Mouse (Mus musculus) gastrocnemius, adult 2 months (tissue): ENCODE data around the gene Smad1. TPM values are rescaled to one million over a fixed set of nuclear protein-coding genes. Genes with fewer than 3 reads are reported as not detected.

ENCODE experiments used
- DNase-seq: peaks from one replicate; pipeline ENCODE4 v3.0.0; 2022
- H3K27ac ChIP-seq: fragments of 200-600 bp; 2 replicates; pipeline ENCODE4 v1.8.1; 2022; ENCODE audit warnings: mild to moderate bottlenecking
- H3K4me3 ChIP-seq: fragments of 200-600 bp; 2 replicates; pipeline ENCODE4 v1.8.1; 2022; ENCODE audit warnings: mild to moderate bottlenecking, moderate library complexity
- CTCF ChIP-seq: fragments of 200-600 bp; IDR thresholded peaks from 2 replicates; pipeline ENCODE4 v1.8.1; 2022; ENCODE audit warnings: antibody characterized with exemption, mild to moderate bottlenecking, moderate library complexity
- intact Hi-C: fragments of 180-260 bp; cut with DNase I; formaldehyde crosslinking; loops from one replicate; pipeline ENCODE4 v1.15.1; 2025
- total RNA-seq, 2 experiments: library from RNA; stranded (reverse); gene quantifications; 2 replicates each; pipeline ENCODE4 v1.2.3; 2021

Gene Smad1
- total RNA-seq, 2 experiments from 2014 or later: 8.9 to 9.5 TPM

DNA sequence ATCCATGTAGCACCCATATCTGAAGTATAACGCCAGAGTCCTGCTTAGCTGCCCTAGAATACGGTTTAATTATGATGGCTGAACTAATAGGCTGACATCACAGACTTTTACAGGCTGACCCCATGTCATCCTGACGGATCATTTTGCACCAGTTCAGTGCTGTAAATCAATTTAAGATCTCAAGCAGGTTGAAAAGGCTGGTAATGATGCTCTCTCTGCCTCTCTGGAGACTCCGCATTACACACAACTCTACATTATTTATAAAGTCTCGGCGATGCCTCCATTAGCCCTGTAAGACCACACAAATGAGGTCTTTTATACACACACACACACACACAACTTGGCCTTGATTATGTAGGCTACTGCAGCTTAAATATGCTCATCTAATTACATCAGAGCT, 2.4 kb downstream of the Smad1 start:
- peak overlapping the region; percentile 95 for H3K4me3 ChIP-seq
- intact Hi-C loops: loop anchor here (5.0 kb wide), 1 partner anchor 45 kb away; no protein-coding TSS in a partner anchor
- peak overlapping the region; percentile 44; the same call in 1 of the 2 replicates for H3K27ac ChIP-seq
- DNase-seq: no peak
- TF ChIP-seq CTCF: no peak

DNA sequence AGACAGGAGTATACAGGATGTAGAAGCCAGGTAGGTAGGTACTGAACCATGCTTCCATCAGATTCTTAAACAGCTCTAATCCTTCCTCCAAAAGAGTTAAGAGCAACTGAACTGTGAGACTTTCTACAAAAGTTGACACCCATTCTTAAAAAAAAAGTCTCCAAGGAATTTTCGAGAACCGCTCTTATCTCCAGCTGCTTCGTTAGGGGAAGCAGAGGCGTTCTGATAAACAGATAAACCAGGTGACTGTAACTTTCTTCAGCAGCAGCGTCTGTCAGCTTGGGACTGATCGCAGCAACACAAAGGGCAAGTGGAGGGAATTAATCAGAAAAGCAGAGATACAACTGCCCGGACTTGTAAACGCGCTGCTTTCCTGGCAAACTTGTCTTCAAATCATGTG, 5.3 kb downstream of the Smad1 start:
- Histone ChIP-seq H3K27ac (peak overlapping the region; percentile 24; the same call in 1 of the 2 replicates), H3K4me3 (peak overlapping the region; percentile 19; the same call in 1 of the 2 replicates)
- TF ChIP-seq CTCF: no peak
- DNase-seq: no peak
- intact Hi-C loops: no loop called here

DNA sequence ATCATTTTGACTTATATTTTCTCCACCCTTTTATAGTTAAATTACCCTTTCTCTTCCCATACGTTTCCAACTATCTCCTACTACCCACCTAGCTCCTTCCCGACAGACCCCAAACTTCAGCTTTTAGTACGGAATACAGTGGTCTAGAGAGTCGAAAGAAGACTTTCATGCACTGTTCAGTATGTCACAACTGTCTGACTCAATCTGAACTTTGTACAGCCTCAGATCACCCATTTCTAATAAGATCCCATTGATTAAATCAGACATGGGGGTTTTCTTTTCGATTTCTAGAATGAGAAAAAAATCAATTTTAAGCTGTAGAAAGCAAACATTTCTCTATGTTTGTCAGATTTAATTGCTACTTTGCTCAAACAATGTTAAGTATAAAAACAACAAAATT, 6.1 kb downstream of the Smad1 start:
- TF ChIP-seq CTCF: no peak
- H3K27ac ChIP-seq: no peak overlapping the region
- intact Hi-C loops: no loop called here
- no peak for DNase-seq
- no peak overlapping the region for H3K4me3 ChIP-seq

DNA sequence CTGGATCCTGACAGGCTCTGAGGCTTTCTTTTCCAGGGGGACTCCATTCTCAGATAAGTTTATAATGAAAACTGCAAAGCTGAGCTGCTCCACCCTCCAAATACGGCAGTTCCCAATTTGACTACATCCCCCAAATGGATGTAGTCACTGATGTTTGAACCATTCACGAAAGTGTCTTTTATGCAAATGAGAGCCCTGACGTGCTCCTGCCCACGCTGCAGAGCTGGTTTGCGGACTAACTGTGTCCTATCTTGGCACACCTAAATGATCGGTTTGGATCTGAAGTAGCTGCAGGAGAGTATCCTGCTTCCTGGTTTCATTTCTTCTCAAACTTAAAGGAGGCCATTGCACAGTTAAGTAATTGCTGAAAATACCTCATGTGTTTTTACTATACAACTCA, 6.7 kb downstream of the Smad1 start:
- DNase-seq: no peak
- no peak for TF ChIP-seq CTCF
- Histone ChIP-seq H3K27ac (peak overlapping the region; percentile 48), H3K4me3 (peak overlapping the region; percentile 23)
- intact Hi-C loops: no loop called here

DNA sequence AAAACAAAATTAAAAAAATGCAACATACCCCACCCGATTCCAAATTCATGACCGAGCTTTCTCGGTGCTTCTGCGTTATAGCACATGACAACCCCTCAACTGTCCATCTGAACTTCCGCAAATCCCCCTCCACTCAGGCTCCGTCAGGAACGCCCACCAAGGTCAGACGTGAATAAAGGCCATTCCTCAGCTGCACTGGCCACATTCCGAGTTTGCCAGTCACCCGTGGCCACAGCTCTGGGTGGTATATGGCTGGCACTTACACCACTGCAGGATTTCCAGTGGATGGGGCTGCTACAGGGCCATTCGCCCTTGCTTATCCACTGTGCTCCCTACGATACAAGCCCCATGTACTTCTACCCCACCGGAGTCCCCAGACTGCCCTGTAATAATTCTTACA, 7.9 kb downstream of the Smad1 start:
- intact Hi-C loops: no loop called here
- no peak overlapping the region; the same call in 1 of the 2 replicates for H3K27ac ChIP-seq
- no peak overlapping the region for H3K4me3 ChIP-seq
- no peak for TF ChIP-seq CTCF
- no peak for DNase-seq

DNA sequence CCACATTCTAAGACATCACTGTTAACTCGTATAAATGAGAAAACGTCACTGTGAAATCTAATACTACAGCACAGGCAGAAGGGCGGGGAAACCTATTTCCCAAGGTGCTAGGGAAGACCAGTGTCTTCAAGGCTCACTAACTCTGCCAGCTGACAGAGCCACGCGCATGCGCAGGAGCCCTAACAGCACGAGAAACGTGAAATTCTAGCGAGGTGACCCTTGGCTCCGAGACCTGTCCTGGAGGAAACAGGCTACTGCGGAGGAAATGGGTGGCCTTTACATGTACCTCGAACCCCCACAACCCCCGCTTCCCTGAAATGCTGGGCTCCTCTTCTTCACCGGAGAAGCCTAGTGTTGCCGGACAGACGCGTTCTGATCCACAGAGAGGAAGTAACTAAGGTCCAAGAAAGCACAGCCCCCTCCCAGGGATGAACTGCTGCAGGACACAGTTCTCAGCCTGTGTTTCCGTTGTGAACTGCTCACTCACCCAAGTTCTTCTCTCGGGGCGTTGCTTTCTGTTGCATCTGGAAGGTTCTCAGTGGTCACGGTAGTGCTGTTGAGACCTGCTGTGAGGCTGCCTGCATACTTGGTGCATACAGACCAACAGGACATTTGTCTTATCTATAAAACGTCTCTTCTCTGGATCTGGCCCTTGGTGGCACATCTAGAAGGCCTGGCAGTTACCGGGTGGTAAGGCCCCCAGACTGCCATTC, 10.1 kb downstream of the Smad1 start:
- intact Hi-C loops: no loop called here
- Histone ChIP-seq H3K27ac (peak overlapping the region; percentile 64), H3K4me3 (peak overlapping the region; percentile 57)
- DNase-seq: peak; percentile 54
- no peak for TF ChIP-seq CTCF

DNA sequence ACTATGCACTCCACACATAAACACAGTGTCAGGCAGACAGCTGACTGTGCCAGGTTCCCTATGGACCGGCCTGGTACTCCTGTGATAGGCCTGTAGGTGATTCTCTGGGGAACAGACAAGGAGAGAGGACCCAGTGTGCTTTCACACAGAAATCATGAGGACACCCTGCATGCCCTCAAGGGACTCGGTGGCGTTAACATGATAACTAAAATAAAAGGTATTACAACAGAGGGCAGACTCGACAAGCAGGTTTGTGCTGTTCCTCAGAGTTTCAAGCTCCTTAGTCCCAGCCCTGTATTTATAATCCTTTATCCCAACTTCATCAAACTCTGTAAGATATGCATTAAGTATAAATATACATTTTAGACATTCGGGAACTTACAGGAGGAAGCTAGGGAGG, 12.5 kb downstream of the Smad1 start:
- intact Hi-C loops: no loop called here
- no peak for TF ChIP-seq CTCF
- no peak for DNase-seq
- H3K4me3 ChIP-seq: no peak overlapping the region
- H3K27ac ChIP-seq: no peak overlapping the region

DNA sequence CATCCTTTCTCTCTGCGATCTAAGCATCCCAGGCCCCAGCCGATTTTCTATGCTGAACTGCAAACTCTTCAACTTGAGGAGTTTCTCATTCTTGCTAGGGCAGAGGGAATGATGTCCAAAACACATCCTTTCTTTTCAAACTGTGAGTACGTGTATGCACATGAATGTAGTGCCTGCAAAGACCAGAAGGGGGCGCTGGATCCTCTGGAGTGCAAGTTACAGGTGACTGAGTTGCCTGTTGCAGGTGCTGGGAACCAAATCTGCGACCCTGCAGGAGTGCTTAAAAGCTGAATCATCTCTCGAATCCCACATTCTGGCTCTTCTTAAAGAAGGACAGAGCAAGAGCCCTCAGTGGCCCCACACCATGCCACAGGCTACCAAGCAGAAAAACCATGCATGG, 13.0 kb downstream of the Smad1 start:
- intact Hi-C loops: no loop called here
- Histone ChIP-seq H3K4me3 (no peak overlapping the region), H3K27ac (no peak overlapping the region)
- no peak for DNase-seq
- TF ChIP-seq CTCF: peak; percentile 37

DNA sequence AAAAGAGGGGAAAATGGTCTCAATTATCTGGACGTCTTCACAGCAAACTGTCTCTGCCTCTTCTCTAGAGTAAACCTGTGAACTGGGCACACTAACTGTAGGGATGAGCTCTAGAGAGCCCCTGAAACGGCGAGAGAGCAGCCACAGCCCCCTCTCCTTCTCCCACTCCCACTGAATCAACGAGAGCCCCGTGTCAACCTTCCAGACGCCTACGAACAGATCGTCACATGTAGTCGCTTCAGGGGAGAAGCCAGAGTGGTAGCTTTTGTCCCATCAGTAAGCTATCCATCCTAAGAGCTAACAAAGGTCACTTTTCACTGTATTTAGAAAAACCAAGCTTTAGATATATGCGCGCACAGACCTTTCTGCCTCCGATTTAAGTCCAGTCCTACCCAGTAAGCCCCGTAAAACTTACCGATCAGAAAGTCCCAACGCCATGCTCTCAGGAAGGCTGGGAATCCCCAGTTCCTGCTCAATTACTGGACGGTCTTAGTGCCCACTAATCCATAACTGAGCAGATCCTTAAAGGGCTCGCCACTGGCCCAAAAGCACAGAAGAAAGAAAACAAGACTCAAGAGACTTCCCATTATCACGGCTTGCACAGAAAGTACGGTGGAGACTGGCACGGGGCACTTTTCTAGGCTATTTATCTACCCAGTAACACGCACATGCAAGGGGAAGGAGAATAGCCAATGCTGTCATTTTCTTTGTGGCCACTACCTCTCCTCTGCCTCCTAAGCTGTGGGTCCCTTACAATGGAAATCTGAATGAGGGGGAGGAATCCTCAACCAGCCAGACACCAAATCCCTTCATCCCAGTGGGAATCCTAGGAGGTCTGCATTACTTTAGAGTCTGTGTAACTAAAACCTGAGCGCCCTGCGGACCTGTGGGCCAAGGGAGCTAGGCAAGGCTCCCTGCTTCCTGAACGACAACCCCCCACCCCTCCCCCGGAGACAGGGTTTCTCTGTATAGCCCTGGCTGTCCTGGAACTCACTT, 14.7 kb downstream of the Smad1 start:
- DNase-seq: no peak
- Histone ChIP-seq H3K4me3 (peak overlapping the region; percentile 30), H3K27ac (peak overlapping the region; percentile 46)
- intact Hi-C loops: no loop called here
- TF ChIP-seq CTCF: no peak

DNA sequence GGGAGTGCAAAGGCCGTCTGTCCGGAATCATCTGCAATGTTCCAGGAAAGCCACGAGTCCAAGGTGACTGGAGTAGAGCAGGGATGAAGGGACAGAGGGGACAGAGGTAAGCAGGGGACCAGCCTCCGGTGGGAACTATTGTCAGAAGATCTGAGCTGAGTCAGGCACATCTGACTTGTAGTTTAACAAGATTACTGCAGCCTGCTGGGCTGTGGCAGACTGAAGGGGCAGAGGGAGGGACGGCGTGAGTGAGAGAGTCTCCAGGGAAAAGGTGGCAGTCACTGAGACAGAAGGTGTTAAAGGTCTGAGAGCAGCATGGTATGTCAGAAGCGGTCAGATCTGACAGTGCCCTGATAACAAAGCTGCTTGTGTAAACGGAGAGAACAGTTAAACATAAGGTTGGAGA, 16.5 kb downstream of the Smad1 start:
- Histone ChIP-seq H3K27ac (peak overlapping the region; percentile 56), H3K4me3 (peak overlapping the region; percentile 11; the same call in 1 of the 2 replicates)
- intact Hi-C loops: no loop called here
- DNase-seq: no peak
- TF ChIP-seq CTCF: no peak

DNA sequence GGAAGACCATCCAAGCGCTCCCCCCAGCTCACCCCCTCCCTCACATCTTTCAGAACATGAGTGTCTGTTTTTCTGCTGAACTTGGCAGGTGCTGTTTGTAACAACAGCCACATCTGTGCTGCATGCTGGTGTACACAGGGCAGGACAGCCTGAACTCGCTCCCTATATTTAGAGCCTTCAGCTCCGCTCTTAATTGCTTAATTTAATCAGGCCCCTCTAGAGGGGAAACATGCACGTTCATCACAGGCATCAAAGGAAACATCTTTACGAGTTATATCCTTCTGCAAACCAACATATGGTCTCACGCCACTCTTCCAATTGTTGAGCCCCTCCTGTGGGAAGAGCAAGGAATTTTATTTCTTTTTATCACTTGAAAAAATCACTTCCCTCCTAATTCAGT, 17.5 kb downstream of the Smad1 start:
- intact Hi-C loops: no loop called here
- DNase-seq: no peak
- Histone ChIP-seq H3K4me3 (no peak overlapping the region), H3K27ac (peak overlapping the region; percentile 53)
- TF ChIP-seq CTCF: no peak

DNA sequence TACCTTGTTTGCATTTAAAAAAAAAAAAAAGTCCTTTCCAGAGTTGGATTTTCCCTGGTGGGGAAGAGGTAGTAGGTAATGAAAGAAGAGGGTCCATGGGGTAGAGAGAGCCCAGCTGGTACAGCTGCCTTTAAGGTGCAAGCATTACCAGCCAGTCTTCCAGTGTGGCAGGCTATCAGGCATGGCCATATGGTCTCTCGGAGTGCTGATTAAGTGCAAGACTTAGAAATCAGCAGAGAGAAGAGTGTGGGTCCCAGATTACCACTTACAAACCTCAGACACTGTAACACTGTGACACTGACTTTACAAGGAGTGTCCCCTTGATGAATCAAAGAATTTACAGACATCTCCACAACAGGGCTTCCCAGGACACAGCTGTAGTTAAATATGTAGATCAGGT, 18.9 kb downstream of the Smad1 start:
- intact Hi-C loops: no loop called here
- Histone ChIP-seq H3K27ac (peak overlapping the region; percentile 38; the same call in 1 of the 2 replicates), H3K4me3 (no peak overlapping the region)
- DNase-seq: no peak
- TF ChIP-seq CTCF: no peak

DNA sequence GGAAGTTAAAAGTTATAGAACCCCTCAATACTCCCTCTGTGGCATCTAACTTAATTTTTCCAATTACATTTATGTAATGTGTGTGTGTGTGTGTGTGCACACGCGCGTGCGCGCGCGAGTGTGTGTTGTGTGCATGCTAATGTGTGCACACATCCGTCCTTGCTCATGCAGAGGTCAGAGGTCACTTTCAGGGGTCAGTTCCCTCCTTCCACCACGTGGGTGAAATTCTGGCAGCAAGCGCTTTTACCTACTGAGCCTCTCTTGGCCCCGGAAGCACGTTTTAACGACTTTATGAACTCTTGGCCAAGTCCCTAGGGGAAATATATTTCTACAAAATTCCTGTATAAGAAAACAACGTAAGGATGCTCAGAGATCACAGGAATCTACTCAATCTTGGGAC, 19.3 kb downstream of the Smad1 start:
- intact Hi-C loops: no loop called here
- no peak for TF ChIP-seq CTCF
- Histone ChIP-seq H3K27ac (no peak overlapping the region), H3K4me3 (no peak overlapping the region)
- DNase-seq: no peak
